Mouse (Mus musculus) hindbrain, embryonic 13.5 days (tissue): ENCODE results near the gene Haus4. TPM values are rescaled to one million over a fixed set of nuclear protein-coding genes. Genes with fewer than 3 reads are reported as not detected.
A peak's percentile ranks its signal among the peaks of the same experiment; 100 is the strongest.

Source experiments
- ATAC-seq: fragments of 200-750 bp; cut with Nextera tagmentation; 2 replicates; pipeline ENCODE4 v1.8.0; 2017; ENCODE audit warnings: moderate TSS enrichment; ENCODE audit not compliant: low FRiP score
- H3K27ac ChIP-seq: fragments of 300-500 bp; sonication (generic); 2 replicates; pipeline ENCODE4 v1.5.1; 2015; ENCODE audit warnings: inconsistent platforms, mild to moderate bottlenecking, moderate library complexity
- H3K27me3 ChIP-seq: fragments of 300-500 bp; sonication (generic); 2 replicates; pipeline ENCODE4 v1.6.1; 2015; ENCODE audit warnings: mild to moderate bottlenecking, inconsistent platforms
- H3K36me3 ChIP-seq: fragments of 300-500 bp; sonication (generic); 2 replicates; pipeline ENCODE4 v1.6.1; 2015; ENCODE audit warnings: mild to moderate bottlenecking, inconsistent platforms
- H3K4me1 ChIP-seq: fragments of 300-500 bp; sonication (generic); replicated peaks from 2 replicates; pipeline ENCODE4 v1.6.1; 2015; ENCODE audit warnings: inconsistent platforms
- H3K4me2 ChIP-seq: fragments of 300-500 bp; sonication (generic); 2 replicates; pipeline ENCODE4 v1.6.1; 2015; ENCODE audit warnings: inconsistent platforms, mild to moderate bottlenecking, moderate library complexity
- H3K4me3 ChIP-seq: fragments of 300-500 bp; sonication (generic); 2 replicates; pipeline ENCODE4 v1.5.1; 2015; ENCODE audit warnings: mild to moderate bottlenecking, inconsistent platforms
- H3K9ac ChIP-seq: fragments of 300-500 bp; sonication (generic); 2 replicates; pipeline ENCODE4 v1.6.1; 2015; ENCODE audit warnings: mild to moderate bottlenecking, inconsistent platforms
- H3K9me3 ChIP-seq: fragments of 300-500 bp; sonication (generic); 2 replicates; pipeline ENCODE4 v1.6.1; 2016; ENCODE audit warnings: inconsistent platforms
- WGBS: fragments of 180-500 bp; shearing (Covaris S2); methylation state at CpG from one replicate; pipeline ENCODE4 v1.1.7; 2015; 5-methylcytosine and 5-hydroxymethylcytosine counted together
- polyA plus RNA-seq: library from polyadenylated mRNA; unstranded; fragments of >200 nt; fragmentation: Nextera tagmentation; extraction: Ambion mirVana; gene quantifications from 2 replicates; pipeline ENCODE4 v1.2.1, GENCODE M21; 2015

Gene Haus4
- polyA plus RNA-seq, result 19.8 and 21.3 TPM in 2 replicates

- Histone ChIP-seq H3K9ac (peak within 1 kb of the TSS; percentile 78), H3K4me2 (peak within 1 kb of the TSS; percentile 73), H3K9me3 (no peaks in the 10 kb centered on the region), H3K36me3 (peaks cover 11% of the 10 kb centered on the region), H3K27ac (peak within 1 kb of the TSS; percentile 70), H3K4me3 (peak within 1 kb of the TSS; percentile 61), H3K4me1 (peaks cover 17% of the 10 kb centered on the region), H3K27me3 (no peaks in the 10 kb centered on the region)
- under 1% methylated on average over 76 of the region's 76 CpGs for WGBS
- ATAC-seq, result peak; percentile 94
Observed at GRCm38 (mm10) chr14:54553975-54554769, at the start of gene Haus4. Gene Haus4 (minus strand): TSS chr14:54554616.

- peak overlapping the region; percentile 55 for H3K4me3 ChIP-seq
- H3K4me2 ChIP-seq, result peak overlapping the region; percentile 52
- H3K9me3 ChIP-seq, result no peaks in the 10 kb centered on the region
- H3K27ac ChIP-seq, result peak overlapping the region; percentile 97
- no peaks in the 10 kb centered on the region for H3K27me3 ChIP-seq
- H3K9ac ChIP-seq, result no peak overlapping the region
- ATAC-seq, result no peak
- H3K36me3 ChIP-seq, result 0 out of 2 replicates have a peak, but pooled peaks cover 4% of the 10 kb centered on the region
- 83% methylated on average over 8 of the region's 8 CpGs for WGBS
- peaks cover 28% of the 10 kb centered on the region for H3K4me1 ChIP-seq
Observed at GRCm38 (mm10) chr14:54603686-54604085, 49.3 kb upstream of the Haus4 start.

DNA sequence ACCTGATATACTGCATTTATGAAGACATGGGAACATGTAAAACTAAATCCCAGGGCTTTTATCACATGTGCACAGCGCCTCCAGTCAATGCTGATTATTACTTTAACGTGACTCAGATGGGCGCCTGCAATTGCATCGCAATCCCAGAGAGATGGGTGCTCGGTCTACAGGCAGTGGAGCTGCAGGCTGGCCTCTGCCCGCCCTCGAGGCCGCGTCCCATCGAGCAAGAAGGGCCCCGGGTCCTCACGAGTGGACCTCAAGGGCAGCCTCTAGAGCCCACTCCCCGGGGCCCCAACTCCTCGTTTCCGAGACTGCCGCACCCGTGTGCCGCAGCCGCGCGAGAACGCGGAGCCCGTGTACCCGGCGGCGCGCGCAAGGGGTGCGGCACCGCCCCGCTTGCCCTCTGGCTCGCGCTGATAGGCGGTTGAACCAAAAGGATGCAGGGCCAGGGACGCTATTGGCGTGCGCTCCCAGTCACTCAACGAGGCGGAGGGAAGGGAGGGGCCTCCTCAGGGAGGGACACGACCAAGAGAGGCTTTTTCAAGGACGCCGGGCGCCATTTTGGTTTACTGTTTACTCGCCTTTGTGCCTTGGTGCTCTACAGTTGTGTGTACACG, 48.7 kb upstream of the Haus4 start:
- H3K4me1 ChIP-seq, result peaks cover 28% of the 10 kb centered on the region
- H3K9ac ChIP-seq, result peak overlapping the region; percentile 81
- peak overlapping the region; percentile 52 for H3K4me2 ChIP-seq
- WGBS, result under 1% methylated on average over 46 of the region's 46 CpGs
- ATAC-seq, result peak; percentile 99
- H3K9me3 ChIP-seq, result no peaks in the 10 kb centered on the region
- peak overlapping the region; percentile 97 for H3K27ac ChIP-seq
- peak overlapping the region; percentile 55 for H3K4me3 ChIP-seq
- no peaks in the 10 kb centered on the region for H3K27me3 ChIP-seq
- 0 out of 2 replicates have a peak, but pooled peaks cover 4% of the 10 kb centered on the region for H3K36me3 ChIP-seq

GRCm38 (mm10) chr14:54602613-54603012, 48.2 kb upstream of the Haus4 start:
- Histone ChIP-seq H3K4me2 (peak overlapping the region; percentile 52), H3K27ac (peak overlapping the region; percentile 97), H3K27me3 (no peaks in the 10 kb centered on the region), H3K9me3 (no peaks in the 10 kb centered on the region), H3K4me1 (peaks cover 28% of the 10 kb centered on the region), H3K36me3 (0 out of 2 replicates have a peak, but pooled peaks cover 4% of the 10 kb centered on the region), H3K4me3 (peak overlapping the region; percentile 55), H3K9ac (peak overlapping the region; percentile 81)
- no peak for ATAC-seq
- 39% methylated on average over 4 of the region's 4 CpGs for WGBS

DNA sequence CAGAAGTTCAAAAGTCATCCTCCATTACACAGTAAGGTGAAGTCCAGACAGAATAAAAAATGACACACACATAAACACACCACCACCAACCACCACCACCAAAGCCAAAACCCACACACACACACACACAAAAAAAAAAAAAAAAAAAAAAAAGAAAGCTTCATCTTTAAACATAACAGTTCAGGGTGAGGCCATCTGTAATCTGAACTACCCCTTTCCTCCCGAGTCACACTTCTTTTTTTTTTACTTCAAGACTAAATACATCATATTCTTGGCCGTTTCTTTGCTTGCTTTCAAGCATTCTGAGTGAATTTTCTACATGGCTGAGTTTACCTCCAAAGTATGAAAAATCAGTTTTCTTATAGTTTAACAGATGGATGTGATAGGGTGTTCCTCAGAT, 47.2 kb upstream of the Haus4 start:
- WGBS, result 86% methylated on average over 2 of the region's 2 CpGs
- Histone ChIP-seq H3K27ac (no peak overlapping the region), H3K4me1 (peaks cover 28% of the 10 kb centered on the region), H3K27me3 (no peaks in the 10 kb centered on the region), H3K4me3 (no peak overlapping the region), H3K9me3 (no peaks in the 10 kb centered on the region), H3K4me2 (no peak overlapping the region), H3K36me3 (peaks cover 4% of the 10 kb centered on the region; the same call in 1 of the 2 replicates), H3K9ac (no peak overlapping the region)
- no peak for ATAC-seq

- peaks cover 18% of the 10 kb centered on the region for H3K36me3 ChIP-seq
- no peak overlapping the region for H3K4me2 ChIP-seq
- H3K27ac ChIP-seq, result no peak overlapping the region
- 81% methylated on average over 7 of the region's 7 CpGs for WGBS
- no peak overlapping the region for H3K9ac ChIP-seq
- no peak overlapping the region for H3K4me3 ChIP-seq
- H3K27me3 ChIP-seq, result no peaks in the 10 kb centered on the region
- ATAC-seq, result no peak
- peaks cover 7% of the 10 kb centered on the region for H3K4me1 ChIP-seq
- no peaks in the 10 kb centered on the region for H3K9me3 ChIP-seq
Observed at GRCm38 (mm10) chr14:54597084-54597483, 42.7 kb upstream of the Haus4 start.

DNA sequence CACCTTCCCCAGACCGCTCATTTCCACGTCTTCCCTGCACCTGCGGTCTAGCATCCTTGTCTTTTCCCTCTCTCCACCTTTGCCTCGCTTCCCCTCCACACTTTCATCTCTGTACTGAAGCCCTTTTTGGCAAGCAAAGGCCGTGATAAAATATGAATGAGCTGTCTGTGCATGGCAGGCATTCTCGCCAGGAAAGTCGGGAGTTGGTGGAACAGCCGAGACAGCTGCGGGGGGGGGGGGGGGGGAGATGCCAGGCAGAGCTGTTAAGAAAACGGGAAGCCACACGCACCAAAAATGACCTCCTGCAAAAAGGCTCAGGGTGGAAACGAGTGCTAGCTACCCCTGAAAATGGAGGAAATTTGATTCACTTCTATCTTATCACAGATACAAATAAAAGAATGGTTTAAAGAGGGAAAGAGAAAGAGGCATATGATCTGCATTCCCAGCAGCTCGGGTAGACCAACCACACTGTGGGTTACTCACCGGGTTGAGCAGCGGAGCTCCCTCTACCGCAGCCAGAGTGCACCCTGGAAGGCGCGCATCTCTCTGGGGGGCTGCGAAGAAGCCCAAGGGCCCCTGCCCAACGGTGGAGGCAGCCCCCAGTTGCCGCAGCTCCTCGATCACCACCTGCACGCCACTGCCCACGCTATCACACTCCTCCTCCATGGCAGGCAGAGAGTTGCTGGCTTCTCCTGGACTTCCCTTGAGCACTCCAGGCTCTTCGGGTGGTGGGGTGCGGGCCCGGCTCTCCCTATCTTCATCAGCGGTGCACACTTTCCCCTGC, 40.4 kb upstream of the Haus4 start:
- Histone ChIP-seq H3K36me3 (peaks cover 32% of the 10 kb centered on the region), H3K4me2 (no peak overlapping the region), H3K4me1 (peaks cover 7% of the 10 kb centered on the region; the same call in 1 of the 2 replicates), H3K9ac (0 out of 2 replicates have a peak overlapping the region, but pooled peaks have one; percentile 29), H3K4me3 (no peak overlapping the region), H3K9me3 (no peaks in the 10 kb centered on the region), H3K27ac (no peak overlapping the region), H3K27me3 (no peaks in the 10 kb centered on the region)
- 70% methylated on average over 27 of the region's 28 CpGs for WGBS
- no peak for ATAC-seq

DNA sequence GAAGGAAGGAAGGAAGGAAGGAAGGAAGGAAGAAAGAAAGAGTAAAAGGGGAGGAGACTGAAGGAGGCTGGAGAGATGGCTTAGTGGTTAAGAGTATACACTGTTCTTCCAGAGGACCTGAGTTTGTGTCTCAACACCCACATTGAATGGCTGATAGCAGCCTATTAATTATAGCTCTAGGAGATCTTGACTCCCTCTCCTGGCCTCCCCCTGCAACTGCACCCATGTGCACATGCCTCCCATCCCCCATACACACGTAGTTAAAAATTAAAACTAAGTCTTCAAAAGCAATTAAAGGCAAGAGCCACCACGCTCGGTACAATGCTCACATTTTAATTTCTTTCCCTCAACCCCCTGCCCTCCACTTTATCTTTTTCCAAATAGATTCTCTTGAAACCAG, 39.6 kb upstream of the Haus4 start:
- H3K27me3 ChIP-seq, result no peaks in the 10 kb centered on the region
- peaks cover 7% of the 10 kb centered on the region; the same call in 1 of the 2 replicates for H3K4me1 ChIP-seq
- no peak overlapping the region for H3K4me2 ChIP-seq
- H3K9ac ChIP-seq, result no peak overlapping the region
- no peak overlapping the region for H3K27ac ChIP-seq
- peaks cover 31% of the 10 kb centered on the region for H3K36me3 ChIP-seq
- 89% methylated on average over 3 of the region's 3 CpGs for WGBS
- no peaks in the 10 kb centered on the region for H3K9me3 ChIP-seq
- H3K4me3 ChIP-seq, result no peak overlapping the region
- no peak for ATAC-seq

GRCm38 (mm10) chr14:54592319-54592934, 38.0 kb upstream of the Haus4 start:
- Histone ChIP-seq H3K4me2 (no peak overlapping the region), H3K27ac (peak overlapping the region; percentile 44), H3K27me3 (no peaks in the 10 kb centered on the region), H3K36me3 (peaks cover 27% of the 10 kb centered on the region), H3K4me1 (peaks cover 7% of the 10 kb centered on the region; the same call in 1 of the 2 replicates), H3K9me3 (no peaks in the 10 kb centered on the region), H3K9ac (peak overlapping the region; percentile 56; the same call in 1 of the 2 replicates), H3K4me3 (no peak overlapping the region)
- ATAC-seq, result no peak
- WGBS, result 66% methylated on average over 10 of the region's 10 CpGs

GRCm38 (mm10) chr14:54591056-54591455, 36.6 kb upstream of the Haus4 start:
- H3K9me3 ChIP-seq, result no peaks in the 10 kb centered on the region
- H3K27ac ChIP-seq, result no peak overlapping the region
- ATAC-seq, result no peak
- no peak overlapping the region for H3K9ac ChIP-seq
- H3K27me3 ChIP-seq, result no peaks in the 10 kb centered on the region
- peaks cover 7% of the 10 kb centered on the region; the same call in 1 of the 2 replicates for H3K4me1 ChIP-seq
- H3K4me2 ChIP-seq, result no peak overlapping the region
- WGBS, result 92% methylated on average over 16 of the region's 16 CpGs
- H3K4me3 ChIP-seq, result no peak overlapping the region
- peaks cover 27% of the 10 kb centered on the region for H3K36me3 ChIP-seq

DNA sequence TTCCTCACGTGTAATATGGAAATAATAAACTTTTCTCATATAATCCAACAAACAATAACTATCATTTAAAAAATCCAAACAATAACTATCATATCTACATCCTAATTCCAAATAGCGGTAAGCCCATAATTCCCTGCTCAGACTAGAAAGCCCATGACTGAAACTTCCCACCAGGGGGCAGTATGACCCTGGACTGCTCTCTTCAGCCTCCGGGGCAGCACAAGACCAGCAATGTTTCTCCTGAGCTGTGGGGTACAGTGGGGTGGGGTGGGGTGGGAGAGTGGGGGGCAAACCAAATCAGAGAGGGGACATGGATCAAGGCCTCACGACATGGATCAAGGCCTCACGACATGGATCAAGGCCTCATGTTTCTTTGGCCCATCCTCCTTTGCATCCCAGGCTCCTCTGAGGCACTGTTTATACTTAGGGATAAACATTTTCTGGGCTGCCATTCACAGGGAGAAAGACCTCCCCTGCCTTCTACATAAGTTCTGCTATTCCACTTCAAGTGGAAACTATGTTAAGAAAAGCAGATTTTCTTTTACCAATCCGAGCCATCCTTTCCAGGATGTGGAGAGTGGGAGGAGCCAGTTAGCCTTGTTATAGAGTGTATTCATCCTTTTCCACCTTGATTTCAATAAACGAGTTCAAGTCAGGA, 29.4 kb upstream of the Haus4 start:
- Histone ChIP-seq H3K4me1 (no peaks in the 10 kb centered on the region), H3K9ac (no peak overlapping the region), H3K36me3 (peaks cover 26% of the 10 kb centered on the region), H3K27me3 (0 out of 2 replicates have a peak, but pooled peaks cover 5% of the 10 kb centered on the region), H3K9me3 (no peaks in the 10 kb centered on the region), H3K4me3 (no peak overlapping the region), H3K4me2 (no peak overlapping the region), H3K27ac (no peak overlapping the region)
- no peak for ATAC-seq
- WGBS, result 48% methylated on average over 7 of the region's 7 CpGs
